Mouse (Mus musculus) kidney, embryonic 14.5 days (tissue): Measurements from ENCODE around the gene Sgk1. TPM values are rescaled to one million over a fixed set of nuclear protein-coding genes. Genes with fewer than 3 reads are reported as not detected.

Source experiments
- ATAC-seq: fragments of 200-750 bp; cut with Nextera tagmentation; 2 replicates; pipeline ENCODE4 v1.8.0; 2017; ENCODE audit warnings: moderate number of reproducible peaks, mild to moderate bottlenecking, moderate TSS enrichment, moderate library complexity; ENCODE audit not compliant: low FRiP score, low TSS enrichment
- H3K27ac ChIP-seq: fragments of 300-500 bp; sonication (generic); 2 replicates; pipeline ENCODE4 v1.5.1; 2014; ENCODE audit warnings: low read depth, mild to moderate bottlenecking, low read length, moderate library complexity, mixed read lengths
- H3K27me3 ChIP-seq: fragments of 300-500 bp; sonication (generic); 2 replicates; pipeline ENCODE4 v1.6.1; 2014; ENCODE audit warnings: mild to moderate bottlenecking, low read length; ENCODE audit not compliant: control insufficient read depth, insufficient read depth
- H3K36me3 ChIP-seq: fragments of 300-500 bp; sonication (generic); 2 replicates; pipeline ENCODE4 v1.6.1; 2014; ENCODE audit warnings: low read length, mixed read lengths; ENCODE audit not compliant: control insufficient read depth, insufficient read depth
- H3K4me1 ChIP-seq: fragments of 300-500 bp; sonication (generic); 2 replicates; pipeline ENCODE4 v1.6.1; 2014; ENCODE audit warnings: low read length, mixed read lengths; ENCODE audit not compliant: control insufficient read depth, insufficient read depth
- H3K4me2 ChIP-seq: fragments of 300-500 bp; sonication (generic); replicated peaks from 2 replicates; pipeline ENCODE4 v1.6.1; 2014; ENCODE audit warnings: low read depth, mild to moderate bottlenecking, low read length
- H3K4me3 ChIP-seq: fragments of 300-500 bp; sonication (generic); 2 replicates; pipeline ENCODE4 v1.5.1; 2014; ENCODE audit warnings: mild to moderate bottlenecking, low read length
- H3K9ac ChIP-seq: fragments of 300-500 bp; sonication (generic); 2 replicates; pipeline ENCODE4 v1.6.1; 2014; ENCODE audit warnings: low read depth, mild to moderate bottlenecking, low read length, moderate library complexity
- H3K9me3 ChIP-seq: fragments of 300-500 bp; sonication (generic); 2 replicates; pipeline ENCODE4 v1.6.1; 2016; ENCODE audit warnings: low read length; ENCODE audit not compliant: control insufficient read depth
- WGBS: fragments of 180-500 bp; shearing (Covaris S2); extraction: QIAGEN DNeasy Blood & Tissue Kit; methylation state at CpG from one replicate; pipeline ENCODE4 v1.1.7; 2014; 5-methylcytosine and 5-hydroxymethylcytosine counted together
- polyA plus RNA-seq: library from polyadenylated mRNA; unstranded; fragments of >200 nt; fragmentation: Nextera tagmentation; extraction: Ambion mirVana; gene quantifications from 2 replicates; pipeline ENCODE4 v1.2.1, GENCODE M21; 2014

The Sgk1 gene
- 40.9 and 52.1 TPM in 2 replicates for polyA plus RNA-seq

- peaks cover 12% of the 10 kb centered on the region; the same call in 1 of the 2 replicates for H3K4me1 ChIP-seq
- 0 out of 2 replicates have a peak, but pooled peaks have one; percentile 57 for ATAC-seq
- H3K27ac ChIP-seq: no peak within 1 kb of the TSS
- H3K9ac ChIP-seq: peak within 1 kb of the TSS; percentile 36
- no peaks in the 10 kb centered on the region for H3K9me3 ChIP-seq
- peak within 1 kb of the TSS; percentile 32 for H3K4me3 ChIP-seq
- WGBS: 2% methylated on average over 36 of the region's 36 CpGs
- peak within 1 kb of the TSS; percentile 71 for H3K4me2 ChIP-seq
- H3K27me3 ChIP-seq: peaks cover 17% of the 10 kb centered on the region; the same call in 1 of the 2 replicates
- no peaks in the 10 kb centered on the region for H3K36me3 ChIP-seq
These were observed at the start of gene Sgk1 for GRCm38 (mm10) chr10:21882184-21883081. TSS of gene Sgk1 (plus strand) at chr10:21882184.

GRCm38 (mm10) chr10:21832282-21832681 is 49.7 kb upstream of the Sgk1 start:
- 77% methylated on average over 2 of the region's 2 CpGs for WGBS
- H3K9me3 ChIP-seq: no peaks in the 10 kb centered on the region
- ATAC-seq: no peak
- no peaks in the 10 kb centered on the region for H3K36me3 ChIP-seq
- H3K4me3 ChIP-seq: no peak overlapping the region
- no peak overlapping the region for H3K4me2 ChIP-seq
- no peaks in the 10 kb centered on the region for H3K27me3 ChIP-seq
- no peak overlapping the region for H3K27ac ChIP-seq
- no peaks in the 10 kb centered on the region for H3K4me1 ChIP-seq
- H3K9ac ChIP-seq: no peak overlapping the region

- Histone ChIP-seq H3K9ac (no peak overlapping the region), H3K9me3 (no peaks in the 10 kb centered on the region), H3K4me1 (no peaks in the 10 kb centered on the region), H3K27ac (no peak overlapping the region), H3K4me3 (no peak overlapping the region), H3K4me2 (no peak overlapping the region), H3K36me3 (no peaks in the 10 kb centered on the region), H3K27me3 (no peaks in the 10 kb centered on the region)
- WGBS: 92% methylated on average over 3 of the region's 3 CpGs
- no peak for ATAC-seq
These were observed 48.2 kb upstream of the Sgk1 start for GRCm38 (mm10) chr10:21833757-21834156.

- Histone ChIP-seq H3K9me3 (no peaks in the 10 kb centered on the region), H3K9ac (no peak overlapping the region), H3K27me3 (no peaks in the 10 kb centered on the region), H3K4me2 (no peak overlapping the region), H3K27ac (no peak overlapping the region), H3K4me3 (no peak overlapping the region), H3K4me1 (no peaks in the 10 kb centered on the region), H3K36me3 (no peaks in the 10 kb centered on the region)
- ATAC-seq: no peak
- 39% methylated on average over 7 of the region's 7 CpGs for WGBS
These were observed 46.9 kb upstream of the Sgk1 start for GRCm38 (mm10) chr10:21835077-21835476.

GRCm38 (mm10) chr10:21839248-21840155 is 42.5 kb upstream of the Sgk1 start:
- H3K36me3 ChIP-seq: no peaks in the 10 kb centered on the region
- H3K4me2 ChIP-seq: no peak overlapping the region
- no peaks in the 10 kb centered on the region for H3K4me1 ChIP-seq
- WGBS: 79% methylated on average over 13 of the region's 13 CpGs
- H3K27me3 ChIP-seq: no peaks in the 10 kb centered on the region
- H3K9me3 ChIP-seq: no peaks in the 10 kb centered on the region
- H3K9ac ChIP-seq: no peak overlapping the region
- H3K27ac ChIP-seq: no peak overlapping the region
- H3K4me3 ChIP-seq: no peak overlapping the region
- ATAC-seq: no peak

GRCm38 (mm10) chr10:21843326-21843725 is 38.7 kb upstream of the Sgk1 start:
- ATAC-seq: no peak
- 83% methylated on average over 6 of the region's 6 CpGs for WGBS
- H3K4me2 ChIP-seq: no peak overlapping the region

GRCm38 (mm10) chr10:21843861-21844260 is 38.1 kb upstream of the Sgk1 start:
- Histone ChIP-seq H3K9me3 (no peaks in the 10 kb centered on the region), H3K4me2 (no peak overlapping the region), H3K36me3 (no peaks in the 10 kb centered on the region), H3K9ac (no peak overlapping the region), H3K4me1 (no peaks in the 10 kb centered on the region), H3K4me3 (no peak overlapping the region), H3K27me3 (no peaks in the 10 kb centered on the region), H3K27ac (no peak overlapping the region)
- no peak for ATAC-seq
- 75% methylated on average over 8 of the region's 8 CpGs for whole genome bisulfite sequencing

More at GRCm38 (mm10) chr10:21843326-21843725, 38.7 kb upstream of the Sgk1 start:
- no peak overlapping the region for H3K27ac ChIP-seq
- no peaks in the 10 kb centered on the region for H3K27me3 ChIP-seq
- no peak overlapping the region for H3K9ac ChIP-seq
- no peaks in the 10 kb centered on the region for H3K9me3 ChIP-seq
- no peaks in the 10 kb centered on the region for H3K36me3 ChIP-seq
- H3K4me1 ChIP-seq: no peaks in the 10 kb centered on the region
- H3K4me3 ChIP-seq: no peak overlapping the region

- no peaks in the 10 kb centered on the region for H3K36me3 ChIP-seq
These were observed 37.6 kb upstream of the Sgk1 start for GRCm38 (mm10) chr10:21844391-21844790.

More at GRCm38 (mm10) chr10:21844391-21844790, 37.6 kb upstream of the Sgk1 start:
- ATAC-seq: no peak
- H3K27me3 ChIP-seq: no peaks in the 10 kb centered on the region
- no peak overlapping the region for H3K4me2 ChIP-seq
- H3K9ac ChIP-seq: no peak overlapping the region
- H3K9me3 ChIP-seq: no peaks in the 10 kb centered on the region
- 74% methylated on average over 7 of the region's 7 CpGs for WGBS
- no peak overlapping the region for H3K27ac ChIP-seq
- H3K4me3 ChIP-seq: no peak overlapping the region
- no peaks in the 10 kb centered on the region for H3K4me1 ChIP-seq
